Mouse (Mus musculus): Measurements from ENCODE around the gene Sytl3.
"Not testable (repeated sequence)": the region's sequence is repeated elsewhere in the genome, so short reads cannot be mapped to it uniquely, and the experiment has no call there.

- TF ChIP-seq CTCF (IDR thresholded peaks at IDR 0.05; ENCODE audit: control insufficient read depth, insufficient read depth, low read length); POLR2A (IDR thresholded peaks at IDR 0.05; ENCODE audit: borderline replicate concordance, control insufficient read depth, low read depth, low read length): not testable (repeated sequence)
Measured at GRCm38 (mm10) chr17:6681721-6682120, 22.8 kb downstream of the Sytl3 start.

Data from bone marrow, adult 2 months (tissue).